Mouse (Mus musculus): ENCODE measurements around the gene Asphd1. TPM values are rescaled to one million over a fixed set of nuclear protein-coding genes. Genes with fewer than 3 reads are reported as not detected.
A peak's percentile ranks its signal among the peaks of the same experiment; 100 is the strongest.

Gene Asphd1
- polyA plus RNA-seq (2015; fragmentation: Nextera tagmentation; extraction: Ambion mirVana): 9.4 and 11.5 TPM in 2 replicates

DNA sequence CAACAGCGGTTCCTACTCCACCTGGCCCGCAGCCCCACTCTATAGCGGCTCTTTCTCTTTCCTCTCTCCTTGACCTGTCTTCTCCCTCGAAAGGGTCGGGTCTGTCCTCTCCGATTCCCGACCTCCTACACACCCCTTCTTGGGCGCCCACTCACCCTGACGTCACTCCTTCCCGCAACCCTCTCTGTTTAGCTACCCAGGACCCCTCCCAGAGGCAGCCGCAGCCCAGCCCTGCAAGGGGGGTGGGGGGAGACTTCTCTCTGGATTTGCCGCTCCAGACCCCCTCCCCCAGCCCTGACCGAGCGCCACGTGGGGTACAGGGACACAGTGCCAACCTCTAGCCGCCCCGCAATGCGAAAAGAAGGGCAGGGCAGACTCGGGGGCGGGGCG is at the start of gene Asphd1:
Gene Asphd1 (minus strand): TSS at position 180 of the 390 bp plus-strand sequence.
- peak; percentile 70 for ATAC-seq
- Histone ChIP-seq H3K27me3 (replicated peaks; ENCODE audit: control insufficient read depth, insufficient read depth, low read length) (no peaks in the 10 kb centered on the region), H3K4me3 (ENCODE audit: low read length) (peak within 1 kb of the TSS; percentile 70), H3K4me1 (ENCODE audit: control insufficient read depth, insufficient read depth, low read depth, low read length) (peaks cover 28% of the 10 kb centered on the region), H3K27ac (ENCODE audit: low read depth, low read length) (peak within 1 kb of the TSS; percentile 93), H3K9me3 (ENCODE audit: control insufficient read depth, low read length) (no peaks in the 10 kb centered on the region), H3K4me2 (ENCODE audit: low read length) (peak within 1 kb of the TSS; percentile 93), H3K9ac (ENCODE audit: low read depth, low read length) (peak within 1 kb of the TSS; percentile 78), H3K36me3 (ENCODE audit: control insufficient read depth, insufficient read depth, low read length) (peaks cover 6% of the 10 kb centered on the region)
- WGBS: under 1% methylated on average over 21 of the region's 21 CpGs

DNA sequence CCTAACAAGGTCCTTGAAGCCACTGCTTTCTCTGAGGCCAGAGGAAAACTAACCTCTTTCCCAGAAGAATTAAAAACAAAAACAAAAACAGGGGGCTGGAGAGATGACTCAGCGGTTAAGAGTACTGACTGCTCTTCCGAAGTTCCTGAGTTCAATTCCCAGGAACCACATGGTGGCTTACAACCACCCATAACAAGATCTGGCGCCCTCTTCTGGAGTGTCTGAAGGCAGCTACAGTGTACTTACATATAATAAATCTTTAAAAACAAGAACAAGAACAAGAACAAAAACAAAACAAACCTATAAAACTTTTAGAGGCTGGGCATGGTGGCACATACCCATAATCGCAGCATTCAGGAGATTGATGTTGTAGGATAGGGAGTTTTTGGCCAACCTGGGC is 47.1 kb upstream of the Asphd1 start:
- no peak for ATAC-seq
- Histone ChIP-seq H3K4me2 (ENCODE audit: low read length) (no peak overlapping the region), H3K4me1 (ENCODE audit: control insufficient read depth, insufficient read depth, low read depth, low read length) (no peaks in the 10 kb centered on the region), H3K4me3 (ENCODE audit: low read length) (no peak overlapping the region), H3K9me3 (ENCODE audit: control insufficient read depth, low read length) (no peaks in the 10 kb centered on the region), H3K27me3 (replicated peaks; ENCODE audit: control insufficient read depth, insufficient read depth, low read length) (no peaks in the 10 kb centered on the region), H3K36me3 (ENCODE audit: control insufficient read depth, insufficient read depth, low read length) (no peaks in the 10 kb centered on the region), H3K27ac (ENCODE audit: low read depth, low read length) (no peak overlapping the region), H3K9ac (ENCODE audit: low read depth, low read length) (no peak overlapping the region)
- WGBS: 85% methylated on average over 4 of the region's 4 CpGs

DNA sequence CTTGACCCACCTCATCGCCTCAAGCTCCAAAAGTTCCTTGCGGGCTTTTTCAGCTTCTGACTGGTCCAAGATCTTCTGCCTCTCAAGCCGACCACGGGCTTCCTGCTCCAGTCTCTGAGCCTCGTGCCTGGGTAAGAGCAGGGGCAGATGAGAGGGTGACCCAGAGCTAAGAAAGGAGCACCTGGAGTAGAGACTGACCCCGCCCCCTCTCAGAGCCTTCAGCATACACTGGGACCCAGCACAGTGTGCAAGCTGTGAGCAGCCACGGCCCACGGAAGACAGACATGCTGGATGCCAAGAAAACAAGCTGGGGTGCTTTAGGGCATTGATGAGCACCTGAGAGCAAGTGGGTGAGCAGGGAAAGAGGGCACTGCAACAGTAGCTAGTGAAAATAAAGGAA is 39.4 kb upstream of the Asphd1 start:
- H3K36me3 ChIP-seq (ENCODE audit: control insufficient read depth, insufficient read depth, low read length): no peaks in the 10 kb centered on the region
- H3K4me2 ChIP-seq (ENCODE audit: low read length): no peak overlapping the region
- H3K4me1 ChIP-seq (ENCODE audit: control insufficient read depth, insufficient read depth, low read depth, low read length): no peaks in the 10 kb centered on the region
- H3K4me3 ChIP-seq (ENCODE audit: low read length): no peak overlapping the region
- WGBS: 78% methylated on average over 8 of the region's 8 CpGs
- H3K27ac ChIP-seq (ENCODE audit: low read depth, low read length): no peak overlapping the region
- H3K9ac ChIP-seq (ENCODE audit: low read depth, low read length): no peak overlapping the region
- no peak for ATAC-seq
- H3K9me3 ChIP-seq (ENCODE audit: control insufficient read depth, low read length): no peaks in the 10 kb centered on the region
- H3K27me3 ChIP-seq (replicated peaks; ENCODE audit: control insufficient read depth, insufficient read depth, low read length): no peaks in the 10 kb centered on the region

DNA sequence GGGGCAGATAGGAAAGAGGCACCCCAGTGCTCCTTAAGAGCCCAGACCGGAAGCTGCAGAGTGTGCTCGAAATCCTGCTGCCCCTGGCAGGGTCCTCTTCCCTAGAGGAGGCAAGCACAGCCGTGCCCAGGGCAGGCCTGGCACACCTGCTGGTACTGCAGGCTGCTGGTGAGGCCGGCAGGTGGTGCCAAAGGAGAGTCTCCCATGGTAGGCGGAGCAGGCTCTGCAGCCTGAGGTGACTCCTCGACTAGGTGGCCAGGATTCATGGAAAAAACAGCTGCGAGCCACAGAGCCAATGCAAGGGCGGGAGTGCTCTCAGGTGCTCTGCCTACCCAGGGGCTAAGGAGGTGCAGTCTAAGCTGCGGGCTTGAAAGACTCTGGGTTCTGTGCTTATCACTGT is 36.9 kb upstream of the Asphd1 start:
- Histone ChIP-seq H3K36me3 (ENCODE audit: control insufficient read depth, insufficient read depth, low read length) (no peaks in the 10 kb centered on the region), H3K9ac (ENCODE audit: low read depth, low read length) (no peak overlapping the region), H3K27ac (ENCODE audit: low read depth, low read length) (no peak overlapping the region), H3K9me3 (ENCODE audit: control insufficient read depth, low read length) (no peaks in the 10 kb centered on the region), H3K4me2 (ENCODE audit: low read length) (no peak overlapping the region), H3K4me1 (ENCODE audit: control insufficient read depth, insufficient read depth, low read depth, low read length) (no peaks in the 10 kb centered on the region), H3K27me3 (replicated peaks; ENCODE audit: control insufficient read depth, insufficient read depth, low read length) (no peaks in the 10 kb centered on the region), H3K4me3 (ENCODE audit: low read length) (no peak overlapping the region)
- WGBS: 41% methylated on average over 9 of the region's 9 CpGs
- no peak for ATAC-seq

DNA sequence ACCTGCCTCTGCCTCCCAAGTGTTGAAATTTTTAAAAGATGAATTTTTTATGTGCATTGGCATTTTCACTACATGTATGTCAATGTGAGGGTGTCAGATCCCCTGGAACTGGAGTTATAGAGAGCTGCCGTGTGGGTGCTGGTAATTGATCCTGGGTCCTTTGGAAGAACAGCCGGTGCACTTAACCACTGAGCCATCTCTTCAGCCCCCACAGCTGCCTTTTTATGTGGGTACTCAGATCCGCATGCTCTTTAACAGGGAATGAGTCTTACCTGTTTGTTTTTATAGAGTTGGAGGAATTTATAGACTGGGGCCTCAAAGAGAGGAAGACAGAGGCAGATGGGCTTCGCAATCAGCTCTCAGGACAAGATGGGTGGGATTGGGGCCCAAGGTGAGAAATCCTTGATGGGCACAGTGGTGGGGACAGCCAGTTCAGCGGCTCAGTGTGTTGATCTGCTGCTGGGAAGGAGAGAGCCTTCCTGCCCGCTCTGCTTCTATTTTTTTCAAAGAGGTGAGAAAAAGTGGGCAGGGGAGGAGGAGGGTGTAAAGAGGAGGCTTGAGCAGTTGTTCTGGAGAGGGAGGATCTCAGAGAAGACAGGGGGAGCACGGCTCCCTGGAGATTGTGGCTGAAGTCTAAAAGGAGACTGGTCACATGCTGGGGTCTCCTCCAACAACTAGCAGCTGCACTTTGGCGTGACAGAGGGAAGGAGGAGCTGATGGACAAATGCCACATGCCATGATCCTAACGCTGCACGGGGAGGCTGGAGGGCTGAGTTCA is 35.5 kb upstream of the Asphd1 start:
- Histone ChIP-seq H3K4me2 (ENCODE audit: low read length) (no peak overlapping the region), H3K9ac (ENCODE audit: low read depth, low read length) (no peak overlapping the region), H3K4me3 (ENCODE audit: low read length) (no peak overlapping the region), H3K27ac (ENCODE audit: low read depth, low read length) (no peak overlapping the region), H3K27me3 (replicated peaks; ENCODE audit: control insufficient read depth, insufficient read depth, low read length) (no peaks in the 10 kb centered on the region), H3K4me1 (ENCODE audit: control insufficient read depth, insufficient read depth, low read depth, low read length) (no peaks in the 10 kb centered on the region), H3K36me3 (ENCODE audit: control insufficient read depth, insufficient read depth, low read length) (0 out of 2 replicates have a peak, but pooled peaks cover under 1% of the 10 kb centered on the region), H3K9me3 (ENCODE audit: control insufficient read depth, low read length) (no peaks in the 10 kb centered on the region)
- WGBS: 66% methylated on average over 10 of the region's 10 CpGs
- ATAC-seq: no peak

DNA sequence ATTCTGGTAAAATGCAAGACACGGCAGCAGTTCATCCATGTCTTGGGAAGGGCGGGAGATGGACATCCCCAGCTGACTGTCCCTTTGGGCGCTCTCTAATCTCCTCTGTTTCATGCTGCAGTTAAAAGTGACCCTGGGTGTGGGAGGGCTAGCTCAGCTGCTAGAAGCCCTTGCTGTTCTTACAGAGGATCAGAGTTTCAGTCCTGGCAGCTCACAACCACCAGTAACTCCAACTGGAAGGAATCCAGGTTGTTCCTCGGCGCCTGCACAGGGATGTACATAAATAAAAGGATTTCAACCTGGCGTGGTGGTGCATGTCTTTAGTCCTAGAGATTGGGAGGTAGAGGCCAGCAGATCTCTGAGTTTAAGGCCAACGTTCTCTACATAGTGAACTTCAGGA is 33.7 kb upstream of the Asphd1 start:
- no peak overlapping the region for H3K27ac ChIP-seq (ENCODE audit: low read depth, low read length)
- H3K36me3 ChIP-seq (ENCODE audit: control insufficient read depth, insufficient read depth, low read length): peaks cover 15% of the 10 kb centered on the region; the same call in 1 of the 2 replicates
- no peak overlapping the region for H3K9ac ChIP-seq (ENCODE audit: low read depth, low read length)
- H3K4me1 ChIP-seq (ENCODE audit: control insufficient read depth, insufficient read depth, low read depth, low read length): no peaks in the 10 kb centered on the region
- H3K27me3 ChIP-seq (replicated peaks; ENCODE audit: control insufficient read depth, insufficient read depth, low read length): no peaks in the 10 kb centered on the region
- H3K9me3 ChIP-seq (ENCODE audit: control insufficient read depth, low read length): no peaks in the 10 kb centered on the region
- 85% methylated on average over 7 of the region's 7 CpGs for WGBS
- H3K4me3 ChIP-seq (ENCODE audit: low read length): no peak overlapping the region
- no peak for ATAC-seq
- no peak overlapping the region for H3K4me2 ChIP-seq (ENCODE audit: low read length)

DNA sequence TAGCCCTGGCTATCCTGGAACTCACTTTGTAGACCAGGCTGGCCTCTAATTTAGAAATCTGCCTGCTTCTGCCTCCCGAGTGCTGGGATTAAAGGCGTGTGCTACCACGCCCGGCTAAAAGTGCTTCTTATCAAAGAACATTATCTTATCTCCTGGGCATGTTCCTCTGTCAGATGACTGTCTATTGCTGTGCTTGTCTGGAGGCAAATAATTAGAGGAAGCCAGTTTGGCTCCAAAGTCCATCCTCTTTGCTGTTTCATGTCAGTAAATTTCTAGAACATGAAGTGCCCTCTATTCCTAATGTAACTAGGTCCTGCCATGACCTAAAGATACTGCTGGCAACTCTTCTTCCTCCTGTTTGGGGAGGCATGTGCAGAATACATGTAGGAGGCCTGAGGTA is 32.7 kb upstream of the Asphd1 start:
- peaks cover 15% of the 10 kb centered on the region; the same call in 1 of the 2 replicates for H3K36me3 ChIP-seq (ENCODE audit: control insufficient read depth, insufficient read depth, low read length)
- H3K27ac ChIP-seq (ENCODE audit: low read depth, low read length): no peak overlapping the region
- no peak overlapping the region for H3K4me2 ChIP-seq (ENCODE audit: low read length)
- no peak overlapping the region for H3K9ac ChIP-seq (ENCODE audit: low read depth, low read length)
- 99% methylated on average over 4 of the region's 4 CpGs for WGBS
- H3K4me1 ChIP-seq (ENCODE audit: control insufficient read depth, insufficient read depth, low read depth, low read length): peaks cover 4% of the 10 kb centered on the region
- no peaks in the 10 kb centered on the region for H3K9me3 ChIP-seq (ENCODE audit: control insufficient read depth, low read length)
- no peak overlapping the region for H3K4me3 ChIP-seq (ENCODE audit: low read length)
- ATAC-seq: no peak
- no peaks in the 10 kb centered on the region for H3K27me3 ChIP-seq (replicated peaks; ENCODE audit: control insufficient read depth, insufficient read depth, low read length)

DNA sequence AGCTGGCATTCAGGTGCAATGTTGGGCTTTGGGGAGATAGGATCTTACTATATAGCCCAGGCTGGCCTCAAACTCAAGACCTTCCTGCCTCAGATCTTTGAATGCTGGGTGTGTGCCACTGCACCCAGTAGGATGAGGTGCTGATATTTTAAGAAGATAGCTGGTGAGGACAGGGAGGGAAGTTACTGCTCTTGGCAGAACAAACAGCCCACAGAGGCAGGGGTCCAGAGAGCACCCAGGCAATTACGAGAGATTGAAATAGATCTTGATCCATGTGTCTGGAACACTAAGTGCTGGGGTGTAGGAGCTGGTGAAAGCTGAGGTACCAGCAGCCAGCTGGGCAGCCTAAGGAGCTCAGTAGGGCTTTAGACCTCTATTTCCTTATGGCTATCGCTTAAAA is 32.2 kb upstream of the Asphd1 start:
- no peaks in the 10 kb centered on the region for H3K27me3 ChIP-seq (replicated peaks; ENCODE audit: control insufficient read depth, insufficient read depth, low read length)
- H3K9ac ChIP-seq (ENCODE audit: low read depth, low read length): no peak overlapping the region
- peaks cover 15% of the 10 kb centered on the region; the same call in 1 of the 2 replicates for H3K36me3 ChIP-seq (ENCODE audit: control insufficient read depth, insufficient read depth, low read length)
- H3K4me3 ChIP-seq (ENCODE audit: low read length): no peak overlapping the region
- H3K9me3 ChIP-seq (ENCODE audit: control insufficient read depth, low read length): no peaks in the 10 kb centered on the region
- no peak for ATAC-seq
- H3K4me2 ChIP-seq (ENCODE audit: low read length): no peak overlapping the region
- peaks cover 6% of the 10 kb centered on the region for H3K4me1 ChIP-seq (ENCODE audit: control insufficient read depth, insufficient read depth, low read depth, low read length)
- 80% methylated on average over 2 of the region's 2 CpGs for WGBS
- H3K27ac ChIP-seq (ENCODE audit: low read depth, low read length): no peak overlapping the region

DNA sequence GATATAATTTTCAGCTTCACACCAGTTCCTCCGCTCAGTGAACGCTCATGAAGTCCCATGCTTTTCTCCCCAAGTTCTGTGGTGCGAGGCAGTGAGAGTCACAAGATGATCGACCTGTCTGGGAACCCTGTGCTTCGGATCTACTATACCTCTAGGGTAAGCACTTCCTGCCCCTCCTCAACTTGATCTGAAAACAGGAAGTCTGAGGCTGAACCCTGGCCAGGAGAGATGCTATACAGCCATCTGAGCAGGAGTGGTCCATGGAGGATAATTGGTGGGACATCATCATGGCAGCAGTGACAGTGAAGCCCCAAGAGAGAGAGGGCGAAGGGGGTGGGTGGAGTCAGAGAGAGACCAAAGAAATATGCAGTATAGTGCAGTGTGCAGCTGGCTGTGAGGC is 29.5 kb upstream of the Asphd1 start:
- H3K4me1 ChIP-seq (ENCODE audit: control insufficient read depth, insufficient read depth, low read depth, low read length): peaks cover 9% of the 10 kb centered on the region
- no peak overlapping the region for H3K4me2 ChIP-seq (ENCODE audit: low read length)
- peaks cover 15% of the 10 kb centered on the region; the same call in 1 of the 2 replicates for H3K36me3 ChIP-seq (ENCODE audit: control insufficient read depth, insufficient read depth, low read length)
- H3K9ac ChIP-seq (ENCODE audit: low read depth, low read length): no peak overlapping the region
- ATAC-seq: no peak
- no peaks in the 10 kb centered on the region for H3K9me3 ChIP-seq (ENCODE audit: control insufficient read depth, low read length)
- no peaks in the 10 kb centered on the region for H3K27me3 ChIP-seq (replicated peaks; ENCODE audit: control insufficient read depth, insufficient read depth, low read length)
- no peak overlapping the region for H3K27ac ChIP-seq (ENCODE audit: low read depth, low read length)
- H3K4me3 ChIP-seq (ENCODE audit: low read length): no peak overlapping the region
- 94% methylated on average over 6 of the region's 6 CpGs for WGBS
